14 mouse cellular contexts compared by ENCODE assay signal in the genomic region with DNA sequence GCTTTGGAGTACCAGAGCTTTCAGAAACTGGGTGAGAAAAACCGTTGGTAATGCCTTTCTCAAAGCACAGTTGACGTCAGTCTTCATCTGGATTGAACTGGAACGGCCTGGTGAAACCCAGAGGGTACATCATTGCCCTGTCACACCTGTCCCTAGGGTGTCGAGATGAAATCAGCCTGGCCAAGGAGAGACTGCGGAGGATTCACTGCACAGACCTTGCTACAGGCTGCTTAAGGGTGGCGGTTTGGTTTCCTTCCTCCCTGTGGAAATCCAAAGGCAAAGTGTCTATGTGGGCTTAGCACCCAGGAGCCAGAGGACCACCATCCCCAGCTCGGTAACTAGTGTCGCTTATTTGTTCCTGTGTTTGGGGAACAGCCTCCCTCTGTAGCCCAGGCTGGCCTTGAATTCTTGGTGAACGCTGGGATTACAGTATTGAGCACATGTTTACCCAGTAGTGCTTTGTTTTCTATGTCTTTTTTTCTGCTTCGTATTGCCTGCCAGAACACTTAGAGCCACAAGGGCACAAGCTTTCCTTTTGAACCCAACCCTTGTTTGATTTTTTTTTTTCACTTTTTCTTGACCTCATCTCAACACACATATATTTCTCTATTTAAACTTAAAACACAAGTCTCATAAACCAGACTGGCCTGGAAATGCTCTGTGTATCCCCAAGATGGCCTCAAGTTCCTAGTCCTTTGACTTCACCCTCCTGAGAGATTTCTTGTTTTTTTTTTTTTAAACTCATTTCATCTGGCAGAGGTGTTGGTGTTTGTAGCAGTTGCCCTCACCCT. TPM values are rescaled to one million over a fixed set of nuclear protein-coding genes. Genes with fewer than 3 reads are reported as not detected.
A peak's percentile ranks its signal among the peaks of the same experiment; 100 is the strongest.
DNase-seq lines count a peak whose midpoint lies in the region; ATAC-seq and TF ChIP-seq lines count a peak whose summit lies in the region.
"Had no signal": no experiment of that assay in that cellular context is flagged by ENCODE, and none has a peak within 500 bp of the region (broad histone marks: within the 10 kb centered on the region; RNA-seq: fewer than 3 reads in every experiment).

Gene Rhoh, plus strand, starts transcription at position 60 of the 791 bp plus-strand sequence.

- no peak for DNase-seq in spleen, adult 2 months (ENCODE audit: low read depth in 1 of 2, low spot score in 2 of 2)
- no peak for DNase-seq in spleen, postnatal 4 days (ENCODE audit: low spot score in 2 of 2)
- no peak for DNase-seq in cerebellum, postnatal 14 days
- no peak for DNase-seq in embryo, embryonic 11 days
- no peak for DNase-seq in urinary bladder, postnatal 14 days (ENCODE audit: low spot score)
- no peak for DNase-seq in right cerebral cortex, adult 2 months (ENCODE audit: low spot score in 2 of 2)
- DNase-seq: cerebellum, adult 9-11 months; retina, postnatal 1 day had no signal

- no peak for TF ChIP-seq POLR2A in spleen, adult 2 months (IDR thresholded peaks at IDR 0.05; ENCODE audit: low read depth, low read length)

- peak within 1 kb of the TSS; percentile 81 for H3K27ac ChIP-seq in spleen, adult 2 months (ENCODE audit: insufficient read depth, low read length)
- H3K27ac ChIP-seq: embryonic facial prominence, embryonic 13.5 days; hindbrain, postnatal 0 days; kidney, postnatal 0 days had no signal

- no peak for ATAC-seq in common myeloid progenitor, adult 5-6 weeks (replicated peaks; ENCODE audit: low read depth, poor library complexity, severe bottlenecking)
- ATAC-seq in neutrophil, adult 5-6 weeks (ENCODE audit: extremely low read depth, insufficient number of reproducible peaks, low FRiP score, poor library complexity, severe bottlenecking) = peak; percentile 21; the same call in 1 of the 2 replicates
- ATAC-seq: hindbrain, postnatal 0 days had no signal

- H3K4me3 ChIP-seq in spleen, adult 2 months (ENCODE audit: extremely low read depth, insufficient read depth, insufficient read length) = peak within 1 kb of the TSS; percentile 20; the same call in 1 of the 2 replicates
- H3K4me3 ChIP-seq: embryonic facial prominence, embryonic 13.5 days; limb, embryonic 12.5 days had no signal

- no peaks in the 10 kb centered on the region for H3K27me3 ChIP-seq in spleen, adult 2 months (ENCODE audit: control insufficient read depth, insufficient read depth, low read length)
- H3K27me3 ChIP-seq: embryonic facial prominence, embryonic 13.5 days; limb, embryonic 12.5 days had no signal

- peaks cover 1% of the 10 kb centered on the region; the same call in 1 of the 2 replicates for H3K36me3 ChIP-seq in spleen, adult 2 months (ENCODE audit: control insufficient read depth, insufficient read depth, low read length)
- H3K36me3 ChIP-seq: embryonic facial prominence, embryonic 13.5 days; limb, embryonic 12.5 days had no signal

- WGBS in spleen, adult 2 months = 45% methylated on average over 10 of the region's 10 CpGs

- H3K4me1 ChIP-seq in spleen, adult 2 months (ENCODE audit: control insufficient read depth, insufficient read depth, insufficient read length) = peaks cover 31% of the 10 kb centered on the region

- no peak for TF ChIP-seq CTCF in spleen, adult 2 months (IDR thresholded peaks at IDR 0.05; ENCODE audit: extremely low read depth, insufficient read depth, insufficient read length, insufficient replicate concordance)

RNA-seq across cellular contexts. Expression of gene Rhoh, which starts in this region (rescaled TPM):
- 28.0 and 33.6 TPM in 2 replicates for polyA plus RNA-seq in spleen, adult 2 months (2012; rRNA removed)
- total RNA-seq in common myeloid progenitor, adult 5-6 weeks (2017) = 33.6 and 46.6 TPM in 2 replicates
- 148 and 161 TPM in 2 replicates for total RNA-seq in neutrophil, adult 5-6 weeks (2017)
